Mouse (Mus musculus) cerebral cortex, adult 2 months (tissue): Measurements from ENCODE around the gene Gm21969.

Experiments used
- WGBS: fragments of 180-500 bp; shearing (Covaris S2); methylation state at CpG from one replicate; pipeline ENCODE4 v1.1.7; 2018; 5-methylcytosine and 5-hydroxymethylcytosine counted together

Gm21969 gene

GRCm38 (mm10) chr4:139585713-139586112 lies 17.3 kb upstream of the Gm21969 start:
- WGBS, result 89% methylated on average over 7 of the region's 7 CpGs

GRCm38 (mm10) chr4:139587370-139587769 lies 15.6 kb upstream of the Gm21969 start:
- WGBS, result 71% methylated on average over 4 of the region's 4 CpGs

- WGBS, result 63% methylated on average over 4 of the region's 4 CpGs
These were observed 15.2 kb upstream of the Gm21969 start for GRCm38 (mm10) chr4:139587773-139588172.

- 70% methylated on average over 5 of the region's 5 CpGs for WGBS
These were observed 13.5 kb upstream of the Gm21969 start for GRCm38 (mm10) chr4:139589351-139590027.

- 76% methylated on average over 4 of the region's 4 CpGs for WGBS
These were observed 12.5 kb upstream of the Gm21969 start for GRCm38 (mm10) chr4:139590446-139590845.

- 70% methylated on average over 7 of the region's 7 CpGs for WGBS
These were observed 10.1 kb upstream of the Gm21969 start for GRCm38 (mm10) chr4:139592895-139593294.

GRCm38 (mm10) chr4:139593383-139593782 lies 9.6 kb upstream of the Gm21969 start:
- WGBS, result 75% methylated on average over 6 of the region's 6 CpGs

GRCm38 (mm10) chr4:139594062-139594461 lies 8.9 kb upstream of the Gm21969 start:
- 74% methylated on average over 3 of the region's 3 CpGs for WGBS

- WGBS, result 64% methylated on average over 9 of the region's 9 CpGs
These were observed 6.3 kb upstream of the Gm21969 start for GRCm38 (mm10) chr4:139596715-139597114.

GRCm38 (mm10) chr4:139597286-139598284 lies 5.4 kb upstream of the Gm21969 start:
- 63% methylated on average over 20 of the region's 20 CpGs for WGBS

- WGBS, result 32% methylated on average over 13 of the region's 13 CpGs
These were observed 4.6 kb upstream of the Gm21969 start for GRCm38 (mm10) chr4:139598356-139598755.

GRCm38 (mm10) chr4:139598950-139599518 lies 4.0 kb upstream of the Gm21969 start:
- 2% methylated on average over 12 of the region's 12 CpGs for WGBS

GRCm38 (mm10) chr4:139601519-139602356 lies 1.2 kb upstream of the Gm21969 start:
- WGBS, result 49% methylated on average over 7 of the region's 7 CpGs

GRCm38 (mm10) chr4:139605216-139605615 lies 2.2 kb downstream of the Gm21969 start:
- WGBS, result 81% methylated on average over 11 of the region's 11 CpGs

- WGBS, result 95% methylated on average over 5 of the region's 5 CpGs
These were observed 3.7 kb downstream of the Gm21969 start for GRCm38 (mm10) chr4:139606732-139607131.

GRCm38 (mm10) chr4:139608975-139609374 lies 6.0 kb downstream of the Gm21969 start:
- WGBS, result 65% methylated on average over 4 of the region's 4 CpGs

GRCm38 (mm10) chr4:139610954-139611353 lies 8.0 kb downstream of the Gm21969 start:
- WGBS, result 45% methylated on average over 6 of the region's 6 CpGs

GRCm38 (mm10) chr4:139611542-139611953 lies 8.6 kb downstream of the Gm21969 start:
- WGBS, result 2% methylated on average over 10 of the region's 10 CpGs

GRCm38 (mm10) chr4:139614524-139615260 lies 11.7 kb downstream of the Gm21969 start:
- 81% methylated on average over 21 of the region's 21 CpGs for WGBS

GRCm38 (mm10) chr4:139616276-139617000 lies 13.5 kb downstream of the Gm21969 start:
- WGBS, result 41% methylated on average over 24 of the region's 24 CpGs
